Mouse (Mus musculus) embryonic facial prominence, embryonic 15.5 days (tissue): ENCODE data around the gene Herc4. TPM values are rescaled to one million over a fixed set of nuclear protein-coding genes. Genes with fewer than 3 reads are reported as not detected.
A peak's percentile ranks its signal among the peaks of the same experiment; 100 is the strongest.
"Not testable (repeated sequence)": the region's sequence is repeated elsewhere in the genome, so short reads cannot be mapped to it uniquely, and the experiment has no call there.

Source experiments
- ATAC-seq: fragments of 200-750 bp; cut with Nextera tagmentation; 2 replicates; pipeline ENCODE4 v1.8.0; 2017; ENCODE audit warnings: low read depth, moderate TSS enrichment; ENCODE audit not compliant: insufficient number of reproducible peaks, low FRiP score, low TSS enrichment
- H3K27ac ChIP-seq: fragments of 300-500 bp; sonication (generic); replicated peaks from 2 replicates; pipeline ENCODE4 v1.5.1; 2015; ENCODE audit warnings: mild to moderate bottlenecking, inconsistent platforms
- H3K27me3 ChIP-seq: fragments of 300-500 bp; sonication (generic); 2 replicates; pipeline ENCODE4 v1.6.1; 2015; ENCODE audit warnings: inconsistent platforms
- H3K36me3 ChIP-seq: fragments of 300-500 bp; sonication (generic); 2 replicates; pipeline ENCODE4 v1.6.1; 2015; ENCODE audit warnings: mild to moderate bottlenecking, inconsistent platforms
- H3K4me1 ChIP-seq: fragments of 300-500 bp; sonication (generic); 2 replicates; pipeline ENCODE4 v1.6.1; 2015; ENCODE audit warnings: inconsistent platforms
- H3K4me2 ChIP-seq: fragments of 300-500 bp; sonication (generic); replicated peaks from 2 replicates; pipeline ENCODE4 v1.6.1; 2015; ENCODE audit warnings: mild to moderate bottlenecking, inconsistent platforms
- H3K4me3 ChIP-seq: fragments of 300-500 bp; sonication (generic); replicated peaks from 2 replicates; pipeline ENCODE4 v1.5.1; 2015; ENCODE audit warnings: mild to moderate bottlenecking, inconsistent platforms
- H3K9ac ChIP-seq: fragments of 300-500 bp; sonication (generic); 2 replicates; pipeline ENCODE4 v1.6.1; 2015; ENCODE audit warnings: inconsistent platforms
- H3K9me3 ChIP-seq: fragments of 300-500 bp; sonication (generic); replicated peaks from 2 replicates; pipeline ENCODE4 v1.6.1; 2016; ENCODE audit warnings: inconsistent platforms
- WGBS: fragments of 180-500 bp; shearing (Covaris S2); methylation state at CpG from one replicate; pipeline ENCODE4 v1.1.7; 2015; 5-methylcytosine and 5-hydroxymethylcytosine counted together
- polyA plus RNA-seq: library from polyadenylated mRNA; unstranded; fragments of >200 nt; fragmentation: Nextera tagmentation; extraction: Ambion mirVana; gene quantifications from 2 replicates; pipeline ENCODE4 v1.2.1, GENCODE M21; 2015

Herc4 gene
- polyA plus RNA-seq, 1 experiment from 2014 or later: 36.0 TPM

- ATAC-seq: no peak
- no peak overlapping the region for H3K27ac ChIP-seq
- WGBS: 80% methylated on average over 1 of the region's 1 CpGs
- no peaks in the 10 kb centered on the region for H3K27me3 ChIP-seq
- H3K4me3 ChIP-seq: no peak overlapping the region
- no peaks in the 10 kb centered on the region for H3K9me3 ChIP-seq
- peaks cover 60% of the 10 kb centered on the region for H3K36me3 ChIP-seq
- no peak overlapping the region for H3K9ac ChIP-seq
- no peaks in the 10 kb centered on the region for H3K4me1 ChIP-seq
- H3K4me2 ChIP-seq: no peak overlapping the region
These were observed 83.5 kb downstream of the Herc4 start for GRCm38 (mm10) chr10:63327091-63327490.

GRCm38 (mm10) chr10:63336901-63337300 lies 93.3 kb downstream of the Herc4 start:
- Histone ChIP-seq H3K9ac (no peak overlapping the region), H3K4me2 (peak overlapping the region; percentile 68), H3K27me3 (no peaks in the 10 kb centered on the region), H3K9me3 (no peaks in the 10 kb centered on the region), H3K4me1 (peaks cover 13% of the 10 kb centered on the region), H3K4me3 (peak overlapping the region; percentile 84), H3K27ac (no peak overlapping the region), H3K36me3 (peaks cover 17% of the 10 kb centered on the region)
- no peak for ATAC-seq
- WGBS: 58% methylated on average over 13 of the region's 13 CpGs

- Histone ChIP-seq H3K36me3 (peaks cover 17% of the 10 kb centered on the region), H3K4me1 (peaks cover 13% of the 10 kb centered on the region), H3K9me3 (no peaks in the 10 kb centered on the region), H3K27ac (no peak overlapping the region), H3K4me3 (peak overlapping the region; percentile 84), H3K9ac (no peak overlapping the region), H3K27me3 (no peaks in the 10 kb centered on the region), H3K4me2 (peak overlapping the region; percentile 68)
- WGBS: 24% methylated on average over 5 of the region's 5 CpGs
- no peak for ATAC-seq
These were observed 93.7 kb downstream of the Herc4 start for GRCm38 (mm10) chr10:63337326-63337725.

GRCm38 (mm10) chr10:63337951-63338836 lies 94.6 kb downstream of the Herc4 start:
- Histone ChIP-seq H3K36me3 (peaks cover 12% of the 10 kb centered on the region), H3K9ac (peak overlapping the region; percentile 87), H3K9me3 (no peaks in the 10 kb centered on the region), H3K27me3 (no peaks in the 10 kb centered on the region), H3K4me1 (peaks cover 13% of the 10 kb centered on the region), H3K27ac (peak overlapping the region; percentile 92), H3K4me2 (peak overlapping the region; percentile 68), H3K4me3 (peak overlapping the region; percentile 84)
- under 1% methylated on average over 94 of the region's 113 CpGs for WGBS
- peak; percentile 79 for ATAC-seq

- WGBS: under 1% methylated on average over 57 of the region's 74 CpGs
- ATAC-seq: peak; percentile 95
- H3K4me1 ChIP-seq: peaks cover 13% of the 10 kb centered on the region
These were observed 95.5 kb downstream of the Herc4 start for GRCm38 (mm10) chr10:63338914-63339643.

GRCm38 (mm10) chr10:63341351-63341750 lies 97.7 kb downstream of the Herc4 start:
- Histone ChIP-seq H3K9ac (no peak overlapping the region), H3K9me3 (no peaks in the 10 kb centered on the region), H3K27me3 (no peaks in the 10 kb centered on the region), H3K27ac (no peak overlapping the region), H3K36me3 (no peaks in the 10 kb centered on the region), H3K4me2 (no peak overlapping the region), H3K4me1 (peaks cover 13% of the 10 kb centered on the region), H3K4me3 (no peak overlapping the region)
- no peak for ATAC-seq
- WGBS: 72% methylated on average over 2 of the region's 2 CpGs

More at GRCm38 (mm10) chr10:63338914-63339643, 95.5 kb downstream of the Herc4 start:
- H3K4me3 ChIP-seq: peak overlapping the region; percentile 84
- H3K27ac ChIP-seq: peak overlapping the region; percentile 92
- H3K27me3 ChIP-seq: no peaks in the 10 kb centered on the region
- no peaks in the 10 kb centered on the region for H3K9me3 ChIP-seq
- peaks cover 4% of the 10 kb centered on the region for H3K36me3 ChIP-seq
- H3K9ac ChIP-seq: peak overlapping the region; percentile 87
- peak overlapping the region; percentile 68 for H3K4me2 ChIP-seq

- H3K4me2 ChIP-seq: no peak overlapping the region
- H3K4me1 ChIP-seq: no peaks in the 10 kb centered on the region
- H3K9me3 ChIP-seq: no peaks in the 10 kb centered on the region
- H3K4me3 ChIP-seq: no peak overlapping the region
- no peak overlapping the region for H3K9ac ChIP-seq
- H3K36me3 ChIP-seq: no peaks in the 10 kb centered on the region
- no peaks in the 10 kb centered on the region for H3K27me3 ChIP-seq
- no peak for ATAC-seq
- 83% methylated on average over 3 of the region's 3 CpGs for WGBS
- no peak overlapping the region for H3K27ac ChIP-seq
These were observed 101.1 kb downstream of the Herc4 start for GRCm38 (mm10) chr10:63344751-63345150.

- Histone ChIP-seq H3K36me3 (no peaks in the 10 kb centered on the region), H3K9me3 (no peaks in the 10 kb centered on the region), H3K9ac (no peak overlapping the region), H3K27ac (no peak overlapping the region), H3K27me3 (no peaks in the 10 kb centered on the region), H3K4me3 (no peak overlapping the region), H3K4me1 (no peaks in the 10 kb centered on the region), H3K4me2 (no peak overlapping the region)
- no peak for ATAC-seq
- 42% methylated on average over 3 of the region's 3 CpGs for WGBS
These were observed 104.7 kb downstream of the Herc4 start for GRCm38 (mm10) chr10:63348291-63348690.

- Histone ChIP-seq H3K9ac (no peak overlapping the region), H3K9me3 (no peaks in the 10 kb centered on the region), H3K4me3 (no peak overlapping the region), H3K4me1 (no peaks in the 10 kb centered on the region), H3K4me2 (no peak overlapping the region), H3K27me3 (no peaks in the 10 kb centered on the region), H3K36me3 (no peaks in the 10 kb centered on the region), H3K27ac (no peak overlapping the region)
- WGBS: 83% methylated on average over 7 of the region's 7 CpGs
- ATAC-seq: no peak
These were observed 107.1 kb downstream of the Herc4 start for GRCm38 (mm10) chr10:63350666-63351065.

GRCm38 (mm10) chr10:63351099-63351498 lies 107.5 kb downstream of the Herc4 start:
- not testable (repeated sequence) for H3K4me1 ChIP-seq, ATAC-seq, H3K36me3 ChIP-seq, H3K4me3 ChIP-seq, H3K9me3 ChIP-seq, H3K27me3 ChIP-seq, H3K9ac ChIP-seq, H3K4me2 ChIP-seq, H3K27ac ChIP-seq
- 79% methylated on average over 7 of the region's 7 CpGs for WGBS

- Histone ChIP-seq H3K9ac (no peak overlapping the region), H3K27me3 (no peaks in the 10 kb centered on the region), H3K27ac (no peak overlapping the region), H3K9me3 (no peaks in the 10 kb centered on the region), H3K4me1 (no peaks in the 10 kb centered on the region), H3K4me3 (no peak overlapping the region), H3K36me3 (no peaks in the 10 kb centered on the region), H3K4me2 (no peak overlapping the region)
- ATAC-seq: no peak
- 81% methylated on average over 5 of the region's 5 CpGs for WGBS
These were observed 108.5 kb downstream of the Herc4 start for GRCm38 (mm10) chr10:63352111-63352510.
